Mouse (Mus musculus) thymus, adult 2 months (tissue): ENCODE data around the gene Vipr1.

Experiments
- CTCF ChIP-seq: fragments of 200-500 bp; IDR thresholded peaks from 2 replicates; pipeline ENCODE4 v1.5.1; 2012; ENCODE audit warnings: mild to moderate bottlenecking, control low read depth, low read length, moderate library complexity, borderline replicate concordance; ENCODE audit not compliant: control insufficient read depth, poor library complexity, insufficient read depth; ENCODE audit errors: extremely low read depth
- POLR2A ChIP-seq: fragments of 200-500 bp; IDR thresholded peaks from 2 replicates; pipeline ENCODE4 v1.6.1; 2012; ENCODE audit warnings: mild to moderate bottlenecking, low read length, control low read depth, moderate library complexity; ENCODE audit not compliant: control insufficient read depth, poor library complexity, insufficient read depth; ENCODE audit errors: extremely low read depth

GRCm38 (mm10) chr9:121718070-121718705, 75.7 kb downstream of the Vipr1 start:
- TF ChIP-seq CTCF (no peak), POLR2A (no peak)
